Comparison of ENCODE assay signal across 7 mouse cellular contexts in the genomic region with DNA sequence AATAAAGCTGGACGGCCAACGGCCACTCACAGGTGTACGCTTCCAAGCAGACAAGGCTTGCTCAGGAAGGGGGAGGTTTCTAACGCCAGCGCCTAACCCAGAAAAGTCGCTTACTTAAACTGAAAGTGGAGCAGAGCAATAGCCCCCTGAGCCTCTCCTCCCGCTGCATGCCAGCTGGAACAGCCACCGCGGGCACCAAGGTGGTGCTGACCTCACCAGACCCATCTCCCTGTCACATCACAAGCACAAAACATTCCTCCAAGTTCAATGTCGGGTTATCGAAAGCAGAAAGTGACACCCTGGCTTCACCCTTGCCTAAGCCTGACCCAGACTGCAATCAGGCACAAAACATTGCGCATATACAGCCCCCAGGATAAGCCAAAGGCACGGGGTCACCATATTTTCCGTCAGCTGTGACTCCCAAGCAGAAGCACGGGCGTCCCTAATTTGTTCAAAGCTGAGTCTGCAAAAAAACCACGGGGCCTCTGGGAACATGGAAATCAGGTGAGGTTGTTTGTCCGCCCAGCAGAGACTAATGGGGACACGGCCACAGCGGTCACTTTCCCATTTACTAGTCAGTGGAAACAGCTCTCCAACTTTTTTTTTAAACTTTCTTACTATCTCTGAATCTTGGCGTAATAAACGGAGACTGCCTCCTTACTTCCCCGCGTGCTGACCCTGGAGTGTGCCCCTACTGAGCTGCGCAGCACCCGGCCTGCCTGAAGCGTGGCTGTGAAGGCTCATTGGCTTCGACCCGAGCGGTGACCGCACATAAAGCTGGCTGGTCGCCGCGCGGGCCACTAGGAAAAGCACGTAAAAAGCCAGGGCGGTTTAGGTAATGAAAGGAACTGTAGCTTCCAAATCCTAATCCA. TPM values are rescaled to one million over a fixed set of nuclear protein-coding genes. Genes with fewer than 3 reads are reported as not detected.
DNase-seq lines count a peak whose midpoint lies in the region; TF ChIP-seq lines count a peak whose summit lies in the region.

No protein-coding gene starts in this region.

- peaks cover 63% of the 10 kb centered on the region for H3K79me2 ChIP-seq in C2C12 (ENCODE audit: control insufficient read depth, insufficient read depth)
- peaks cover 56% of the 10 kb centered on the region for H3K79me2 ChIP-seq in macrophage (ENCODE audit: inconsistent target)

- H3K79me3 ChIP-seq in C2C12 (ENCODE audit: low read depth) = peaks cover 43% of the 10 kb centered on the region

- DNase-seq in adrenal gland, postnatal 25 days = peak; percentile 20
- DNase-seq in heart, adult 18-20 months = peak; percentile 53 to 74
- DNase-seq in kidney, adult 18-20 months = peak; percentile 76
- DNase-seq in T-cell, adult 2 months (ENCODE audit: low spot score) = no peak
- DNase-seq in thymus, postnatal 4 days = no peak

- H3ac ChIP-seq in C2C12 (ENCODE audit: control insufficient read depth, insufficient read length, low read depth) = peak overlapping the region; percentile 74

- H3K36me3 ChIP-seq in C2C12 (ENCODE audit: control insufficient read depth, insufficient read depth) (peaks cover 16% of the 10 kb centered on the region), macrophage (ENCODE audit: inconsistent target) (no peaks in the 10 kb centered on the region)

- H3K4me3 ChIP-seq in C2C12 (ENCODE audit: insufficient read depth, poor library complexity, severe bottlenecking) (peak overlapping the region; percentile 87), macrophage (ENCODE audit: inconsistent target) (peak overlapping the region; percentile 72)

- TF ChIP-seq CTCF in C2C12 (IDR thresholded peaks at IDR 0.05; ENCODE audit: control insufficient read depth, insufficient read depth, insufficient read length) = no peak

- 4% methylated on average over 37 of the region's 37 CpGs for WGBS in macrophage (ENCODE audit: missing documents)

- H3K27me3 ChIP-seq in C2C12 (ENCODE audit: control insufficient read depth, insufficient read depth, insufficient read length) = no peaks in the 10 kb centered on the region

- H3K27ac ChIP-seq in macrophage = peak overlapping the region; percentile 32

TF ChIP-seq in C2C12, 6 proteins besides CTCF, POLR2A, EP300 and RAD21:
- TF ChIP-seq USF1 (IDR thresholded peaks at IDR 0.05; ENCODE audit: low read depth) (no peak), MYOG (IDR thresholded peaks at IDR 0.05; ENCODE audit: control insufficient read depth, extremely low read depth, insufficient read length) (no peak), FOSL1 (IDR thresholded peaks at IDR 0.05; ENCODE audit: insufficient read depth, low read length, poor library complexity, severe bottlenecking) (no peak), CEBPB (IDR thresholded peaks at IDR 0.05; ENCODE audit: low read depth) (no peak), MYOD1 (IDR thresholded peaks at IDR 0.05; ENCODE audit: control insufficient read depth, insufficient read length, low read depth) (no peak), MAX (IDR thresholded peaks at IDR 0.05) (no peak)

RNA-seq across cellular contexts. Expression of gene Ankrd33b, which starts 1.6 kb away (rescaled TPM):
- polyA plus RNA-seq in C2C12 (2012; fragmentation: generic; extraction: Trizol) = 6.1 TPM
- 0.82 and 1.5 TPM in 2 replicates for total RNA-seq in adrenal gland, postnatal 25 days (2021)
- total RNA-seq in heart, adult 18-20 months (2021) = 10 to 100 TPM; 25.4 to 31.1 TPM
- total RNA-seq in macrophage (2018; cell fraction: chromatin; rRNA removed) = 100 to 1,000 TPM in 20 of 26 experiments, 10 to 100 TPM in 6; 61.5 to 833 (median 201) TPM
- total RNA-seq in macrophage (2018; cell fraction: cytosol; rRNA removed) = 100 to 1,000 TPM in 3 of 26 experiments, 10 to 100 TPM in 23; 16.5 to 151 (median 40.9) TPM
- 100 to 1,000 TPM in 19 of 26 experiments, 10 to 100 TPM in 7; 37.9 to 414 (median 149) TPM for total RNA-seq in macrophage (2018; cell fraction: nucleus; rRNA removed)
- 17.4 to 30.3 TPM (median 22.9 TPM) in 3 replicates for polyA plus RNA-seq in macrophage (2018)

Comparison
In these comparisons a context has a peak if more than half of its experiments do, and no peak if none do; other contexts are left out.
1. DNase-seq: peak in adrenal gland, postnatal 25 days (single experiment), heart, adult 18-20 months (2 of 2) and kidney, adult 18-20 months (single experiment); none in T-cell, adult 2 months (single experiment) and thymus, postnatal 4 days (single experiment).
2. RNA of gene Ankrd33b, which starts 1.6 kb away (total RNA-seq): 25.4 to 31.1 TPM in heart, adult 18-20 months; 0.82 to 1.5 TPM in adrenal gland, postnatal 25 days; every median in the first group is over 10 times any median in the second.